Mouse (Mus musculus) ES-E14 (cell line): ENCODE results near the gene Rasd2. TPM values are rescaled to one million over a fixed set of nuclear protein-coding genes. Genes with fewer than 3 reads are reported as not detected.
A peak's percentile ranks its signal among the peaks of the same experiment; 100 is the strongest.

Source experiments
- DNase-seq: peaks from one replicate; pipeline ENCODE4 v3.0.0-alpha.2; 2013; ENCODE audit warnings: low read depth, low spot score
- H3K27ac ChIP-seq: 2 replicates; pipeline ENCODE4 v1.5.1; 2012; ENCODE audit warnings: low read depth, mild to moderate bottlenecking, low read length, moderate library complexity, mixed read lengths; ENCODE audit not compliant: poor library complexity, insufficient read depth, severe bottlenecking
- H3K36me3 ChIP-seq: 2 replicates; pipeline ENCODE4 v1.6.1; 2012; ENCODE audit warnings: mild to moderate bottlenecking, low read length, moderate library complexity, mixed read lengths; ENCODE audit not compliant: control insufficient read depth, poor library complexity, insufficient read depth, severe bottlenecking
- H3K4me1 ChIP-seq, 2 experiments: fragments of 150-350 bp in 1 of 2; sonication (generic) in 1 of 2; 2 replicates each; pipeline ENCODE4 v1.6.1; 2012; ENCODE audit warnings: low read length in 2 of 2, mild to moderate bottlenecking in 1 of 2, mixed read lengths in 1 of 2; ENCODE audit not compliant: control insufficient read depth in 2 of 2, insufficient read depth in 2 of 2, poor library complexity in 1 of 2
- H3K4me3 ChIP-seq, 2 experiments: fragments of 150-350 bp in 1 of 2; sonication (generic) in 1 of 2; 2 replicates each; pipeline ENCODE4 v1.5.1; 2012; ENCODE audit warnings: low read length in 2 of 2, low read depth in 1 of 2, mild to moderate bottlenecking in 1 of 2, mixed read lengths in 1 of 2; ENCODE audit not compliant: insufficient read depth in 1 of 2, poor library complexity in 1 of 2, severe bottlenecking in 1 of 2
- H3K9ac ChIP-seq: 2 replicates; pipeline ENCODE4 v1.6.1; 2012; ENCODE audit warnings: low read depth, mild to moderate bottlenecking, low read length, mixed read lengths; ENCODE audit not compliant: poor library complexity, insufficient read depth, severe bottlenecking
- H3K9me3 ChIP-seq: fragments of 150-350 bp; sonication (generic); 2 replicates; pipeline ENCODE4 v1.6.1; 2012; ENCODE audit warnings: low read depth, mild to moderate bottlenecking, low read length; ENCODE audit not compliant: control insufficient read depth, insufficient read depth
- CHD2 ChIP-seq: IDR thresholded peaks from 2 replicates; pipeline ENCODE4 v1.6.1; 2014; ENCODE audit warnings: mild to moderate bottlenecking, low read depth, low read length, inconsistent platforms
- HCFC1 ChIP-seq: IDR thresholded peaks from 2 replicates; pipeline ENCODE4 v1.6.1; 2012; ENCODE audit warnings: low read length, inconsistent platforms, borderline replicate concordance; ENCODE audit not compliant: insufficient read depth
- MAFK ChIP-seq: IDR thresholded peaks from 2 replicates; pipeline ENCODE4 v1.6.1; 2014; ENCODE audit warnings: mild to moderate bottlenecking, low read depth, low read length, inconsistent platforms; ENCODE audit not compliant: insufficient read depth
- ZC3H11A ChIP-seq: IDR thresholded peaks from 2 replicates; pipeline ENCODE4 v1.6.1; 2012; ENCODE audit warnings: low read depth, mild to moderate bottlenecking, inconsistent platforms, low read length, borderline replicate concordance
- ZNF384 ChIP-seq: IDR thresholded peaks from 2 replicates; pipeline ENCODE4 v1.6.1; 2012; ENCODE audit warnings: low read depth, low read length, inconsistent platforms
- in situ Hi-C, 2 experiments: fragments of 600-800 bp; cut with MboI; formaldehyde crosslinking; loops; one replicate each; pipeline ENCODE4 v1.15.1; 2025; ENCODE audit warnings: low sequenced_read_pairs in 2 of 2, inconsistent platforms in 1 of 2; ENCODE audit not compliant: unreplicated experiment in 2 of 2
- total RNA-seq: library from RNA; depleted of rRNA; stranded (reverse); fragments of 300-350 nt; gene quantifications from 2 replicates; pipeline ENCODE4 v1.2.3, GENCODE M21; 2012; rRNA removed

The Rasd2 gene
- total RNA-seq, 1 experiment: 2.1 TPM

- in situ Hi-C loops: no loop called here
- no peaks in the 10 kb centered on the region for H3K4me1 ChIP-seq
- DNase-seq: no peak
Measured at GRCm38 (mm10) chr8:75255635-75256034, 41.9 kb downstream of the Rasd2 start.

DNA sequence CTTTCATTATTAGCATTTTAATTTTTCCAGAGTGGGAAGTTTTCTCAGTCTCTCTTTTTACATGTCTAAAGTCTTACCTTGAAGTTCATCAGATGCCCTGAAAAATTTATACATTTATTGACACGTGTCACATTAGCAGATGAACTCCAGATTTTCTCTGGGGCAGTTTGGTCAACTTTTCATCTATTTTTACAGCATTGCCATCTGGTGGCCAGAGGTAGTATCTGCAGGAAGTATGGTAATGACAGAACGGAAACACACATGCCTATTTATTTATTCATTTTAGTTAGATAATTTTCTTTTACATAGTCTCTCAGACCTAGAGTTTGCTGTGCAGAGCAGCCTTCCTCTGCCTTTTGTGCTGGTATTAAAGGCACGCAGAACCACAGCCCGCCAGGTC is 58.4 kb downstream of the Rasd2 start:
- TF ChIP-seq MAFK: no peak
- TF ChIP-seq ZC3H11A: peak; percentile 68
- no peak overlapping the region for H3K4me3 ChIP-seq
- H3K36me3 ChIP-seq: no peaks in the 10 kb centered on the region; the same call in 1 of the 2 replicates
- in situ Hi-C loops: no loop called here
- DNase-seq: no peak
- no peak overlapping the region for H3K9ac ChIP-seq
- no peak overlapping the region for H3K27ac ChIP-seq
- 0 out of 2 replicates have a peak, but pooled peaks cover 3% of the 10 kb centered on the region for H3K9me3 ChIP-seq
- H3K4me1 ChIP-seq: no peaks in the 10 kb centered on the region

More at GRCm38 (mm10) chr8:75255635-75256034, 41.9 kb downstream of the Rasd2 start:
- no peak overlapping the region for H3K27ac ChIP-seq
- H3K9ac ChIP-seq: no peak overlapping the region
- TF ChIP-seq HCFC1: no peak
- TF ChIP-seq ZNF384: no peak
- TF ChIP-seq CHD2: no peak
- no peak for TF ChIP-seq ZC3H11A
- TF ChIP-seq MAFK: no peak
- H3K9me3 ChIP-seq: no peaks in the 10 kb centered on the region
- no peaks in the 10 kb centered on the region for H3K36me3 ChIP-seq
- H3K4me3 ChIP-seq: no peak overlapping the region

Other genes with a start within 250 kb of the Rasd2 start
- gene Hmgxb4, start 220.6 kb upstream of the Rasd2 start, total RNA-seq: 66.5 and 75.4 TPM in 2 replicates
- gene Tom1, start 180.2 kb upstream of the Rasd2 start, total RNA-seq: 24.5 and 24.7 TPM in 2 replicates
- 111 and 124 TPM in 2 replicates for gene Hmox1, start 120.3 kb upstream of the Rasd2 start, total RNA-seq
- 315 TPM in 2 replicates for gene Mcm5, start 104.4 kb upstream of the Rasd2 start, total RNA-seq
- 0.71 TPM in 1 of 2 replicates, not detected in the other for gene Gm10358, start 192.6 kb downstream of the Rasd2 start, total RNA-seq
- not detected in 2 replicates for gene Iqcm, start 234.8 kb downstream of the Rasd2 start, total RNA-seq